Mouse (Mus musculus): ENCODE data around the gene Cemip2.

The Cemip2 gene

DNA sequence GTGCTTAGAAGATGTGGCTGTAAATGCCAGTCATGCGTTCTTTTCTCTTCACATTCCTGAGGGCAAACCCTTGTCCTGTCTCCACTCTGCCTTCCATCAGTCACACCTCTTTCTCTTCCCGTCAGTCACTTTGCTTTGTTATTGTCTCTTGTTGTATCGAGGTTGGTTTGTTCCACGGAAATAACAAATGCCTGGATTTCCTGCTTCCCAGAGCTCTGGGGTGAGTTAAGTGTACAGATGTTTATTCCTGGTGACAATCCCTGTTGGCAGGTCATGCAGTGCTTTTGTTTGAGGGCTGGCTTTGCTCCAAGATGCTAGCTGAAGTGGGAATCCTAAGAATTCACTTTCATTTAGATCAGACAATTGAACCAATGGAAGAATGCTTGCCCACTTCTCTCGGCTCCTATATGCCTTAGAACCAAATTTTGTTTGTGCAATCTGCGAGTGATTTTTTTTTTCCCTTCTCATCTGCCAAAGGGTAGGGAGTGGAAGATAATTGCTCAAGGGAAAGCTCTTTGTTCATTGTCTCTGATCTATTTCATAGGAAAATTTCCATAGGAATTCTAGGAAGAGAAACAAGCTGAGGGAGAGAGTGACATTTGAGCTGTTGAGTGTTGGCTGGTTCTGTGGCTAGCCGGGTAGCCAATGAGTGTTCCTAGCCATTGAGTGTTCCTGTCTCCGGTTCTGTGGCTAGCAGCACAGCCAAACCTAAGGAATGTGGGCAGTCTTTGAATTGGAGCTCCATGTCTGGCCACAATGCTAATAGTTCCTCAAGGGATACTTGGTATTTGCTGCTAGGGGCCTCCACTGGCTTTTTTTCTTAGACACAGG lies 104.2 kb downstream of the Cemip2 start:
- peak; percentile 75 for DNase-seq

DNA sequence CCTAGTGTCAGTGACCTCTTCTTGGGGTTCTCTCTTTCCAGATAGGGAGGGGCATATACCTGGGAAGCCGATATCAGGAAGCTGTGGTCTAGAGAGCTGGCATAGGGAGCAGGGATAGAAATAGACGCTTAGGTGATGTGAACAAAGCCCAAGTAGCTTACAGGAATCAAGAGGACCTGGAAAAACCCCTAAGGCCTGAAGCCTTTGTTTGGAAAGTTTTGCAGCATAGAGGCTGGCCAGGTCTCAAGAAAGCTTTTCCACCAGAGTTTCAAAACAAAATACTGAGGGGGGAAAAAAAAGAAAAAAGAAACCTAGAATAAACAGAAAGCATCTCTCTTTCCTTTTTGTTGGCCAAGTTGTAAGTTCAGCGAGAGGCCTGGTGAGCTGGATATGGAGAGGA lies 104.9 kb downstream of the Cemip2 start:
- no peak for DNase-seq

DNA sequence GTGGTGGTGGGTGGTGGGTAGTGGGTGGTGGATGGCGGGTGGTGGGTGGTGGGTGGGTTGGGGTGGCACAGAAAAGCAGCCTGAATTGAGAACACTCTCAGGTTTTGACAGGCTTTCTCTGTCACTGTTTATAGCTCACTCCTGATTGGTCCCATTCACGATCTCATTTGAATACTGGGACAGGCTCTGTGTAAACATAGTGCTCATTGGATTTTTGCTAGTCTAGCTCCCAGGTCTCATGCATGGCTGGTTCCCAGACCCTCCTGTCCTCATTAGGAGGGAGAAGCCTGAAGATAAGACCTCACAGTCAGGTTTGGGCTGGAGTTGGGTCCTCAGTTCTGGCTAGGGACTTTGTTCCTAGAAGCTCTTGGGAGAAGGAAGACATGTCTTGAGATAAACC lies 105.8 kb downstream of the Cemip2 start:
- DNase-seq: no peak

DNA sequence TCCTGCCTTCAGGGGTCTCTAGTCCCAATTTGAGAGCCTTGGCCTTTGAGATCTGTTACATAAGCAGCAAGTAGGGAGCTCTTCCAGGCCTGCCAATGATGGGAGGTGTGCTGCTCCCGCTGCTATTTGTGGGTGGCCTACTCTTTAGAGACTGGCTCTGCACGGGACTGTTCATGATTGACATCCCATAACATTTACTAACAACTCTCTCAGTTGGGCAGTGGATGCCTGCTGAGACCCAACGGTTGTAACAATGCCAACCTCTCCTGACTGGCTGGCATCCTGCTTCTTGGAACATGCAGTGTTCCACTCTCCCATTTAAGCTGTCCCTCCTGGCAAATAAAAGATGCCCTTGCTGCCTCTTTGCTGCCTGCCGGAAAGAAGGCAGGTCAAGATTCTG lies 106.2 kb downstream of the Cemip2 start:
- no peak for DNase-seq

DNA sequence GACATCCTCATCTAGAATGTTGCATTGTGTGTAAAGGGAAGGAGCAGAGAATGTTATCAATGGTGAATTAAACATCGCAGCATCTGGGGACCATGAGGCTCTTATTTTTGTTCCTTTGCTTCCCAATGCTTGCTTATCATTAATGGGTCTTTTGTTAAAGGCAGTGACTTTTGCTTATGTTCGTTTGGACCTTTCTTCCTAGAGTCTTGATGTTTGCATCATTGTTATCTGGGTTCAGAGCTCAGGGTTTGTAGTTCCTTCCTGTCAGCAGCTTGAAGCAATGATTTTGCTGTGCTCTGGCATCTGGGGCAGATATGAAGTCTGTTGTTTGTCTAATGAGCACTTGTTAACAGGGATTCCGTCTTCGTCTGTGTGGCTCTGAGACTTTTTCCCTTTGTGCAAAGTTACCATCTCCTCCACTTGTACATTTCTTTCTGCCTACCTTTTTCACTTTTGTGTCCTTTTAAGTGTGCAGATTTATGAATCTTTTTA lies 108.1 kb downstream of the Cemip2 start:
- DNase-seq: no peak

DNA sequence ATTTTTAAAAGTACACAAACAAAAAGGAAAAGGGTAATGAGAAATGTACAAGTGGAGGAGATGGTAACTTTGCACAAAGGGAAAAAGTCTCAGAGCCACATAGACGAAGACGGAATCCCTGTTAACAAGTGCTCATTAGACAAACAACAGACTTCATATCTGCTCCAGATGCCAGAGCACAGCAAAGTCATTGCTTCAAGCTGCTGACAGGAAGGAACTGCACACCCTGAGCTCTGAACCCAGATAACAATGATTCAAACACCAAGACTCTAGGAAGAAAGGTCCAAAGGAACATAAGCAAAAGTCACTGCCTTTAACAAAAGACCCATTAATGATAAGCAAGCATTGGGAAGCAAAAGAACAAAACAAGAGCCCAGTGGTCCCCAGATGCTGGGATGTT lies 112.6 kb downstream of the Cemip2 start:
- DNase-seq: no peak

DNA sequence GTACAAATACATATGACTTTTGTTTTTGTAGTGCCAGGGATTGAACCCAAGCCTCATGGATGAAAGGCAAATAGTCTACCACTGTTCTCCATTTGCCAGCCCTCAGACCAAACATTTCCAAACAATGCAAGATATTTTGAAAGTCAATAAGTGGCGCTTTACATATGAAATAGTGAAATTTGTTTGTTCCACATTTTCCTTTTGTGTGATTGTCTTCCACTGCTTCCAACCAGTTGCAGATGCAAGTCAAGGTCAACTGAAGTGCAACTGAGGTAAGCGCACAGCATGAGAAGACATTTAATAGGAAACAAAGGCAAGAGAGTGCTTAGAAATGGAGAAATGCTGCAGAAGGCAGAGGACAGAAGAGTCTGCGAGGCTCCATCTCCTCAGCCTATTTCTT lies 116.7 kb downstream of the Cemip2 start:
- DNase-seq: no peak

DNA sequence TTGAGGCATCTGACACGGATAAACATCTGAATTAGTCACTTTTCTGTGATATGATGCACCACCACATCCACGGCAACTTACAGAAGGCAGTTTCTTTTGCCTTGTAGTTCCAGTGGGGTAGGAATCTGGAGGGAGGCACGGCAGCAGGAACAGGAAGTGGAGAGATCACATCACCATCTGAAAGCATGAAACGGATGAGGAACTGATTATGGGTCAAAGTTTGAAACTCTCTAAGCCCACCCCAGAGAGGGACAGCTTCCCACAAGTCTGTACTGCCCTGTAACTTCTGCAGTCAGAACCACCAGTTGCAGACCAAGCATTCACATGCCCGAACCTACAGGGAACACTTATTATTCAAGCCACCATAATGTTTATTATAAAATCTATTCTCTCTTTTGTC lies 117.4 kb downstream of the Cemip2 start:
- DNase-seq: no peak

DNA sequence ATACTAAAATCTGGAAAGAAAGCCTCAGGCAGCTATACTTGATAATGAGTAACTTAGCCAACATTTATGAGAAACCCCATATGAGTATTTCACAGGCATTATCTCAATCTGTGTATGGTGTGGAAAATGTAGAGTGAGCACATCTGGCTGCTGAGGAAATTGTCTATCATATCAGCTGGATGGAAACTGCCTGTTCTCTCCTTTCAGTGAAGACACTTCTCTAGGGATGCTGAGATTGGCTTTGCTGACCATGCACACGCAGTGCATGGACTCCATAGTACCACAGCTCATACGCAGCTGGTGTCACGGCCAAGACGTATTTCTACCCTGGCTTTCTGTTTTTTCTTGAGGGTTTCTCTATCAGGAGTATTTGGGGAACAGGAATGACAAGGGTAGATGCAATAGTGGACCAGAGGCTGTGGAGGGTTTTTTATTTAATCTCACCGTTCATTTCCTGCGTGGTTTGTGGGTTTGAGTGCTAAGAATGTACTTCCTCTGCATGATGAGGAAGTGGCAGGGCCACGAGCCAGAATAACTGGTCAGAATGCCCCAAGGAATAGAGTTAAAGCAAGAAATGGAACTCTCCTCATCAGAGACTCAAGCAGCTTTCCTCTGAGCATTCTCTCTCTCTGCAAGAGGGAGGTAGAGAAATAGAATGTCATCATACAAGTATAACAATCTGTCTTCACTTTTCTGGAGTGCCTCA lies 119.1 kb downstream of the Cemip2 start:
- DNase-seq: peak; percentile 64

DNA sequence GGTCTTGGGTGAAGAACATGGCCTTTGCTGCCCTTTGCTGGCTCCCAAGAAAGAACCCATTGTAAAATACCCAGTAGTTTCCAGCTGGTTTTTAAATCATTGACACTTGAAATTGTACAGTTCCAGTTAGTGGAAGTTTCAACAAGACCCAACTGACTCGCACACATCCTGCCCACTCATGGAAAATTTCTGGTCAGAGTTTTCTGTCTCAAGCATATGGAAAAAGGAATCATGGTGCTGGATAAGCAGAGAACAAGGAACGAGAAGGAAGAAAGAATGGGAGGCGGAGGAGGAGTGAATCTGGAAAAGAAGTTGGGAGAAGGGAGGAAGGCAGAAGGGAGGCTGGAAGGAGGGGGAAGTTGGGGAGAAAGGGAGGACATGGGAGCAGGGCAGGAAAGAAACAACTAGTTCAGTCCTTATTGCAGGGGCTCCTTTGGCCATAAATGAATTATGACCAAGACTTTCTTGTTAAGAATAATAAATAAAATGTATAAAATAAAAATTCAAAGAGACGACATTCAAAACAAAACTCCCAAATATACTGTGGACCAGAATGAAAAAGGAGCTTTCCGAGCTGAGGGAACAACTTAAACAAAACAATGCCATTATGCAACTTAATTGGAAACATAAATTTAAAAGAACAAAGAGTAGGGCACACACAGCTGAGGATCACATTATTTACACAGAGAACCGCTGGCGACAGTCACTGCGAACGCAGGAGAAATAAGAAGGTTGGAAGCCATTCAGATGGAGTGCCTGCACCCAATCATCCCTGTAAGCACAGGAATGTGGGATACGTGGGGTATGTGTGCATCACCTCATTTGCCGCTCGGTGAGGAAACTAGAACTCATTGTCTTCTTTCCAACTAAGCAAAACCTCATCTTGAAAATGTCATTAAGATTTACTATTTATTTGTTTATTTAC lies 120.1 kb downstream of the Cemip2 start:
- no peak for DNase-seq

Measured in kidney, postnatal 10 days (tissue).